Mouse (Mus musculus): ENCODE data around the gene Patj. TPM values are rescaled to one million over a fixed set of nuclear protein-coding genes. Genes with fewer than 3 reads are reported as not detected.

The Patj gene
- polyA plus RNA-seq, 1 experiment: 124 TPM

GRCm38 (mm10) chr4:98450829-98451228 is 55.2 kb downstream of the Patj start:
- 88% methylated on average over 5 of the region's 5 CpGs for WGBS
- H3K4me1 ChIP-seq (ENCODE audit: control insufficient read depth, insufficient read depth, low read length): no peaks in the 10 kb centered on the region
- H3K27ac ChIP-seq (ENCODE audit: insufficient read depth, low read length): no peak overlapping the region
- H3K4me3 ChIP-seq (replicated peaks; ENCODE audit: insufficient read depth, low read depth, low read length): no peak overlapping the region
- H3K27me3 ChIP-seq (ENCODE audit: control insufficient read depth, insufficient read depth, low read length): no peaks in the 10 kb centered on the region
- no peak for TF ChIP-seq CTCF (IDR thresholded peaks at IDR 0.05; ENCODE audit: borderline replicate concordance, insufficient read depth, low read depth, low read length)
- TF ChIP-seq POLR2A (IDR thresholded peaks at IDR 0.05; ENCODE audit: borderline replicate concordance, insufficient read depth, low read length): no peak
- DNase-seq: no peak

GRCm38 (mm10) chr4:98451259-98451658 is 55.7 kb downstream of the Patj start:
- TF ChIP-seq CTCF (IDR thresholded peaks at IDR 0.05; ENCODE audit: borderline replicate concordance, insufficient read depth, low read depth, low read length) (no peak), POLR2A (IDR thresholded peaks at IDR 0.05; ENCODE audit: borderline replicate concordance, insufficient read depth, low read length) (no peak)
- 90% methylated on average over 3 of the region's 3 CpGs for WGBS
- H3K4me1 ChIP-seq (ENCODE audit: control insufficient read depth, insufficient read depth, low read length): no peaks in the 10 kb centered on the region
- no peak for DNase-seq
- H3K4me3 ChIP-seq (replicated peaks; ENCODE audit: insufficient read depth, low read depth, low read length): no peak overlapping the region
- no peak overlapping the region for H3K27ac ChIP-seq (ENCODE audit: insufficient read depth, low read length)
- no peaks in the 10 kb centered on the region for H3K27me3 ChIP-seq (ENCODE audit: control insufficient read depth, insufficient read depth, low read length)

- no peaks in the 10 kb centered on the region for H3K27me3 ChIP-seq (ENCODE audit: control insufficient read depth, insufficient read depth, low read length)
- no peak for DNase-seq
- TF ChIP-seq CTCF (IDR thresholded peaks at IDR 0.05; ENCODE audit: borderline replicate concordance, insufficient read depth, low read depth, low read length) (no peak), POLR2A (IDR thresholded peaks at IDR 0.05; ENCODE audit: borderline replicate concordance, insufficient read depth, low read length) (no peak)
- no peak overlapping the region for H3K4me3 ChIP-seq (replicated peaks; ENCODE audit: insufficient read depth, low read depth, low read length)
- H3K4me1 ChIP-seq (ENCODE audit: control insufficient read depth, insufficient read depth, low read length): no peaks in the 10 kb centered on the region
- WGBS: 100% methylated on average over 2 of the region's 2 CpGs
- H3K27ac ChIP-seq (ENCODE audit: insufficient read depth, low read length): no peak overlapping the region
Observed at GRCm38 (mm10) chr4:98452725-98453124, 57.1 kb downstream of the Patj start.

GRCm38 (mm10) chr4:98453231-98453630 is 57.6 kb downstream of the Patj start:
- TF ChIP-seq CTCF (IDR thresholded peaks at IDR 0.05; ENCODE audit: borderline replicate concordance, insufficient read depth, low read depth, low read length) (no peak), POLR2A (IDR thresholded peaks at IDR 0.05; ENCODE audit: borderline replicate concordance, insufficient read depth, low read length) (no peak)
- DNase-seq: peak in 1 of 2 experiments; percentile 9
- WGBS: 85% methylated on average over 5 of the region's 5 CpGs
- Histone ChIP-seq H3K27ac (ENCODE audit: insufficient read depth, low read length) (no peak overlapping the region), H3K4me3 (replicated peaks; ENCODE audit: insufficient read depth, low read depth, low read length) (no peak overlapping the region), H3K4me1 (ENCODE audit: control insufficient read depth, insufficient read depth, low read length) (no peaks in the 10 kb centered on the region), H3K27me3 (ENCODE audit: control insufficient read depth, insufficient read depth, low read length) (no peaks in the 10 kb centered on the region)

- H3K27ac ChIP-seq (ENCODE audit: insufficient read depth, low read length): no peak overlapping the region
- no peak for DNase-seq
- no peaks in the 10 kb centered on the region for H3K27me3 ChIP-seq (ENCODE audit: control insufficient read depth, insufficient read depth, low read length)
- no peak overlapping the region for H3K4me3 ChIP-seq (replicated peaks; ENCODE audit: insufficient read depth, low read depth, low read length)
- 84% methylated on average over 2 of the region's 2 CpGs for WGBS
- H3K4me1 ChIP-seq (ENCODE audit: control insufficient read depth, insufficient read depth, low read length): no peaks in the 10 kb centered on the region
- TF ChIP-seq POLR2A (IDR thresholded peaks at IDR 0.05; ENCODE audit: borderline replicate concordance, insufficient read depth, low read length): no peak
- no peak for TF ChIP-seq CTCF (IDR thresholded peaks at IDR 0.05; ENCODE audit: borderline replicate concordance, insufficient read depth, low read depth, low read length)
Observed at GRCm38 (mm10) chr4:98455352-98455751, 59.8 kb downstream of the Patj start.

- 88% methylated on average over 8 of the region's 8 CpGs for WGBS
- no peaks in the 10 kb centered on the region for H3K4me1 ChIP-seq (ENCODE audit: control insufficient read depth, insufficient read depth, low read length)
- H3K4me3 ChIP-seq (replicated peaks; ENCODE audit: insufficient read depth, low read depth, low read length): no peak overlapping the region
- no peaks in the 10 kb centered on the region for H3K27me3 ChIP-seq (ENCODE audit: control insufficient read depth, insufficient read depth, low read length)
- DNase-seq: no peak
- H3K27ac ChIP-seq (ENCODE audit: insufficient read depth, low read length): no peak overlapping the region
- TF ChIP-seq POLR2A (IDR thresholded peaks at IDR 0.05; ENCODE audit: borderline replicate concordance, insufficient read depth, low read length): no peak
- TF ChIP-seq CTCF (IDR thresholded peaks at IDR 0.05; ENCODE audit: borderline replicate concordance, insufficient read depth, low read depth, low read length): no peak
Observed at GRCm38 (mm10) chr4:98455910-98456309, 60.3 kb downstream of the Patj start.

GRCm38 (mm10) chr4:98461804-98462341 is 66.3 kb downstream of the Patj start:
- Histone ChIP-seq H3K27me3 (ENCODE audit: control insufficient read depth, insufficient read depth, low read length) (no peaks in the 10 kb centered on the region), H3K27ac (ENCODE audit: insufficient read depth, low read length) (no peak overlapping the region), H3K4me3 (replicated peaks; ENCODE audit: insufficient read depth, low read depth, low read length) (no peak overlapping the region), H3K4me1 (ENCODE audit: control insufficient read depth, insufficient read depth, low read length) (no peaks in the 10 kb centered on the region)
- DNase-seq: no peak
- TF ChIP-seq POLR2A (IDR thresholded peaks at IDR 0.05; ENCODE audit: borderline replicate concordance, insufficient read depth, low read length) (no peak), CTCF (IDR thresholded peaks at IDR 0.05; ENCODE audit: borderline replicate concordance, insufficient read depth, low read depth, low read length) (no peak)
- WGBS: 98% methylated on average over 2 of the region's 2 CpGs

GRCm38 (mm10) chr4:98465476-98465875 is 69.9 kb downstream of the Patj start:
- H3K4me3 ChIP-seq (replicated peaks; ENCODE audit: insufficient read depth, low read depth, low read length): no peak overlapping the region
- 96% methylated on average over 1 of the region's 1 CpGs for WGBS
- no peak overlapping the region for H3K27ac ChIP-seq (ENCODE audit: insufficient read depth, low read length)
- TF ChIP-seq POLR2A (IDR thresholded peaks at IDR 0.05; ENCODE audit: borderline replicate concordance, insufficient read depth, low read length): no peak
- no peak for TF ChIP-seq CTCF (IDR thresholded peaks at IDR 0.05; ENCODE audit: borderline replicate concordance, insufficient read depth, low read depth, low read length)
- H3K27me3 ChIP-seq (ENCODE audit: control insufficient read depth, insufficient read depth, low read length): no peaks in the 10 kb centered on the region
- no peaks in the 10 kb centered on the region for H3K4me1 ChIP-seq (ENCODE audit: control insufficient read depth, insufficient read depth, low read length)
- DNase-seq: no peak
